ENCODE assay signal across 28 mouse cellular contexts in the genomic region with DNA sequence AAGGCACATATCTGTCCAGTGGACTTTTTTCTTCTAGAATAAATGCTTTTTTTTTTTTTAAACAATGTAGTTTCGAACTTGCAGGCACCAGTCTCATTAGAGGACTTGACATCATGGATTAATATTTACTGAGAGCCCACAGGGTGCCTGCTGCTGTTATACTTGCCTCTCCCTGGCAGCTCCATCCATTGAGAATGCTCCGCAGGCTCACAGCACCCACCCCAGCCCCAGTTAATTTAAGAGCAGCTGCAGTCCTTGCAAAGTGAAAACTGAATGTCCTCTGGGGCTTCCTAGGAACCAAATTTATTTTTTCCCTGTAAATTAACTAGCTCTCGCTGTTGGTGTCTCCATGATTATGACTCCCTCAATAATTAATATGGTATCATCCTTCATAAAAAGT.
DNase-seq lines count a peak whose midpoint lies in the region; ATAC-seq lines count a peak whose summit lies in the region.
"Had no signal": no experiment of that assay in that cellular context is flagged by ENCODE, and none has a peak within 500 bp of the region (broad histone marks: within the 10 kb centered on the region; RNA-seq: fewer than 3 reads in every experiment).

No protein-coding gene starts in this region.

- H3K9me3 ChIP-seq in hindbrain, embryonic 13.5 days, result no peaks in the 10 kb centered on the region
- no peaks in the 10 kb centered on the region for H3K9me3 ChIP-seq in hindbrain, embryonic 10.5 days
- no peaks in the 10 kb centered on the region for H3K9me3 ChIP-seq in hindbrain, embryonic 16.5 days (ENCODE audit: control insufficient read depth, low read length)
- no peaks in the 10 kb centered on the region for H3K9me3 ChIP-seq in neural tube, embryonic 14.5 days (ENCODE audit: control insufficient read depth, low read length)
- H3K9me3 ChIP-seq: embryonic facial prominence, embryonic 15.5 days; heart, embryonic 12.5 days; limb, embryonic 15.5 days had no signal

- no peak overlapping the region for H3K4me2 ChIP-seq in hindbrain, embryonic 13.5 days
- H3K4me2 ChIP-seq in hindbrain, embryonic 16.5 days (ENCODE audit: low read length), result no peak overlapping the region
- H3K4me2 ChIP-seq in neural tube, embryonic 14.5 days (ENCODE audit: low read depth, low read length), result no peak overlapping the region
- H3K4me2 ChIP-seq: embryonic facial prominence, embryonic 15.5 days; heart, embryonic 12.5 days; limb, embryonic 15.5 days; lung, embryonic 14.5 days had no signal

- H3K36me3 ChIP-seq in hindbrain, embryonic 13.5 days, result no peaks in the 10 kb centered on the region
- no peaks in the 10 kb centered on the region for H3K36me3 ChIP-seq in hindbrain, embryonic 10.5 days
- H3K36me3 ChIP-seq in hindbrain, embryonic 16.5 days (ENCODE audit: control insufficient read depth, insufficient read depth, low read length), result no peaks in the 10 kb centered on the region
- H3K36me3 ChIP-seq in neural tube, embryonic 14.5 days (ENCODE audit: control insufficient read depth, insufficient read depth, low read length), result no peaks in the 10 kb centered on the region
- H3K36me3 ChIP-seq: embryonic facial prominence, embryonic 15.5 days; G1E; heart, embryonic 12.5 days; limb, embryonic 15.5 days had no signal

- DNase-seq in hindbrain, embryonic 10.5 days (ENCODE audit: low spot score), result no peak
- DNase-seq in brain, adult 2 months (ENCODE audit: low read depth, low spot score), result peak; percentile 15
- no peak for DNase-seq in urinary bladder, postnatal 36 days (ENCODE audit: low spot score in 2 of 2)
- no peak for DNase-seq in layer of hippocampus, adult 9-10 months (ENCODE audit: low spot score)
- DNase-seq: adrenal gland, postnatal 36 days; B cell, adult 2 months; cerebellum, adult 11-12 months; cerebellum, postnatal 14 days; gastrocnemius, postnatal 25 days; heart, adult 18-20 months; heart, postnatal 10 days; kidney, adult 11 months; kidney, postnatal 4 days; left cerebral cortex, postnatal 4 days; lung, embryonic 14.5 days; right cerebral cortex, postnatal 25 days; spleen, adult 18-20 months had no signal

- WGBS in hindbrain, embryonic 13.5 days, result 30% methylated on average over 3 of the region's 3 CpGs
- WGBS in hindbrain, embryonic 10.5 days, result 57% methylated on average over 3 of the region's 3 CpGs
- 31% methylated on average over 3 of the region's 3 CpGs for WGBS in hindbrain, embryonic 16.5 days
- 26% methylated on average over 3 of the region's 3 CpGs for WGBS in neural tube, embryonic 14.5 days

- ATAC-seq in hindbrain, embryonic 13.5 days (ENCODE audit: low FRiP score), result peak; percentile 82
- peak; percentile 86 for ATAC-seq in hindbrain, embryonic 16.5 days
- peak; percentile 84 for ATAC-seq in neural tube, embryonic 14.5 days (ENCODE audit: low read depth)
- ATAC-seq: Patski had no signal

- no peak overlapping the region; the same call in 1 of the 2 replicates for H3K27ac ChIP-seq in hindbrain, embryonic 13.5 days
- no peak overlapping the region for H3K27ac ChIP-seq in hindbrain, embryonic 10.5 days
- H3K27ac ChIP-seq in hindbrain, embryonic 16.5 days (ENCODE audit: low read depth, low read length), result no peak overlapping the region
- H3K27ac ChIP-seq in neural tube, embryonic 14.5 days (ENCODE audit: low read depth, low read length), result no peak overlapping the region
- H3K27ac ChIP-seq: embryonic facial prominence, embryonic 15.5 days; limb, embryonic 15.5 days; liver, embryonic 14.5 days had no signal

- no peak overlapping the region for H3K4me3 ChIP-seq in hindbrain, embryonic 13.5 days
- H3K4me3 ChIP-seq in hindbrain, embryonic 10.5 days, result no peak overlapping the region
- H3K4me3 ChIP-seq in hindbrain, embryonic 16.5 days (ENCODE audit: low read length), result no peak overlapping the region
- H3K4me3 ChIP-seq in neural tube, embryonic 14.5 days (ENCODE audit: low read depth, low read length), result no peak overlapping the region
- H3K4me3 ChIP-seq: embryonic facial prominence, embryonic 15.5 days; heart, embryonic 12.5 days; limb, embryonic 15.5 days; megakaryocyte, embryonic 14.5 days had no signal

- H3K27me3 ChIP-seq in hindbrain, embryonic 13.5 days, result no peaks in the 10 kb centered on the region
- no peaks in the 10 kb centered on the region for H3K27me3 ChIP-seq in hindbrain, embryonic 10.5 days (ENCODE audit: insufficient read depth, poor library complexity, severe bottlenecking)
- no peaks in the 10 kb centered on the region for H3K27me3 ChIP-seq in hindbrain, embryonic 16.5 days (replicated peaks; ENCODE audit: control insufficient read depth, insufficient read depth, low read length)
- H3K27me3 ChIP-seq in neural tube, embryonic 14.5 days (ENCODE audit: control insufficient read depth, insufficient read depth, low read length), result no peaks in the 10 kb centered on the region
- H3K27me3 ChIP-seq: CH12.LX; embryonic facial prominence, embryonic 15.5 days; heart, embryonic 12.5 days; limb, embryonic 15.5 days; megakaryocyte, embryonic 14.5 days; Patski had no signal

- peaks cover 4% of the 10 kb centered on the region; the same call in 1 of the 2 replicates for H3K4me1 ChIP-seq in hindbrain, embryonic 13.5 days (replicated peaks)
- H3K4me1 ChIP-seq in hindbrain, embryonic 10.5 days (replicated peaks), result no peaks in the 10 kb centered on the region
- peaks cover 2% of the 10 kb centered on the region; the same call in 1 of the 2 replicates for H3K4me1 ChIP-seq in hindbrain, embryonic 16.5 days (ENCODE audit: control insufficient read depth, insufficient read depth, low read depth, low read length)
- H3K4me1 ChIP-seq in neural tube, embryonic 14.5 days (ENCODE audit: control insufficient read depth, insufficient read depth, low read length), result no peaks in the 10 kb centered on the region
- H3K4me1 ChIP-seq: embryonic facial prominence, embryonic 15.5 days; heart, embryonic 12.5 days; limb, embryonic 15.5 days; megakaryocyte, embryonic 14.5 days had no signal

- no peak overlapping the region for H3K9ac ChIP-seq in hindbrain, embryonic 13.5 days
- no peak overlapping the region for H3K9ac ChIP-seq in hindbrain, embryonic 16.5 days (ENCODE audit: low read depth, low read length)
- H3K9ac ChIP-seq in neural tube, embryonic 14.5 days (replicated peaks; ENCODE audit: low read depth, low read length), result no peak overlapping the region
- H3K9ac ChIP-seq: embryonic facial prominence, embryonic 15.5 days; heart, embryonic 12.5 days; limb, embryonic 15.5 days; liver, embryonic 14.5 days; lung, embryonic 14.5 days had no signal
